Mouse (Mus musculus): ENCODE results near the gene Lbhd2. TPM values are rescaled to one million over a fixed set of nuclear protein-coding genes. Genes with fewer than 3 reads are reported as not detected.

Gene Lbhd2
- total RNA-seq, 1 experiment = 0.36 TPM

- Histone ChIP-seq H3K27ac (ENCODE audit: insufficient read depth, low read depth, low read length, poor library complexity, severe bottlenecking) (peak overlapping the region; percentile 82), H3K4me1 (ENCODE audit: control insufficient read depth in 2 of 2, insufficient read depth in 2 of 2, low read length in 2 of 2, poor library complexity in 1 of 2) (peaks cover 5 to 6% of the 10 kb centered on the region in 2 experiments), H3K4me3 (ENCODE audit: insufficient read depth in 1 of 2, low read depth in 1 of 2, low read length in 2 of 2, poor library complexity in 1 of 2, severe bottlenecking in 1 of 2) (peak overlapping the region; percentile 82 to 98), H3K9ac (ENCODE audit: insufficient read depth, low read depth, low read length, poor library complexity, severe bottlenecking) (peak overlapping the region; percentile 97), H3K36me3 (ENCODE audit: control insufficient read depth, insufficient read depth, low read length, poor library complexity, severe bottlenecking) (no peaks in the 10 kb centered on the region), H3K9me3 (ENCODE audit: control insufficient read depth, insufficient read depth, low read depth, low read length) (no peaks in the 10 kb centered on the region)
- TF ChIP-seq ZC3H11A (IDR thresholded peaks at IDR 0.05; ENCODE audit: borderline replicate concordance, low read depth, low read length) = no peak
- TF ChIP-seq HCFC1 (IDR thresholded peaks at IDR 0.05; ENCODE audit: borderline replicate concordance, insufficient read depth, low read length) = 0 out of 2 replicates have a peak, but pooled peaks have one; percentile 0
- in situ Hi-C loops (cut with MboI; ENCODE audit: low sequenced_read_pairs in 2 of 2, unreplicated experiment in 2 of 2) = no loop called here
- no peak for DNase-seq (ENCODE audit: low read depth, low spot score)
Measured at GRCm38 (mm10) chr12:111377986-111378490, 28.6 kb upstream of the Lbhd2 start.

GRCm38 (mm10) chr12:111378812-111379211 lies 27.8 kb upstream of the Lbhd2 start:
- no peak for TF ChIP-seq CHD2 (IDR thresholded peaks at IDR 0.05; ENCODE audit: low read depth, low read length)
- no peak for TF ChIP-seq MAFK (IDR thresholded peaks at IDR 0.05; ENCODE audit: insufficient read depth, low read depth, low read length)
- H3K4me1 ChIP-seq (ENCODE audit: control insufficient read depth in 2 of 2, insufficient read depth in 2 of 2, low read length in 2 of 2, poor library complexity in 1 of 2) = peaks cover 5 to 6% of the 10 kb centered on the region in 2 experiments
- in situ Hi-C loops (cut with MboI; ENCODE audit: low sequenced_read_pairs in 2 of 2, unreplicated experiment in 2 of 2) = no loop called here
- H3K27ac ChIP-seq (ENCODE audit: insufficient read depth, low read depth, low read length, poor library complexity, severe bottlenecking) = no peak overlapping the region
- H3K4me3 ChIP-seq (ENCODE audit: insufficient read depth in 1 of 2, low read depth in 1 of 2, low read length in 2 of 2, poor library complexity in 1 of 2, severe bottlenecking in 1 of 2) = peak overlapping the region in 1 of 2 experiments; percentile 98; a peak in 2 of 4 replicates
- H3K9me3 ChIP-seq (ENCODE audit: control insufficient read depth, insufficient read depth, low read depth, low read length) = no peaks in the 10 kb centered on the region
- no peak overlapping the region; the same call in 1 of the 2 replicates for H3K9ac ChIP-seq (ENCODE audit: insufficient read depth, low read depth, low read length, poor library complexity, severe bottlenecking)
- no peaks in the 10 kb centered on the region for H3K36me3 ChIP-seq (ENCODE audit: control insufficient read depth, insufficient read depth, low read length, poor library complexity, severe bottlenecking)
- no peak for DNase-seq (ENCODE audit: low read depth, low spot score)

- Histone ChIP-seq H3K9ac (ENCODE audit: insufficient read depth, low read depth, low read length, poor library complexity, severe bottlenecking) (no peak overlapping the region), H3K27ac (ENCODE audit: insufficient read depth, low read depth, low read length, poor library complexity, severe bottlenecking) (no peak overlapping the region)
- in situ Hi-C loops (cut with MboI; ENCODE audit: low sequenced_read_pairs in 2 of 2, unreplicated experiment in 2 of 2) = no loop called here
Measured at GRCm38 (mm10) chr12:111385883-111386641, 20.5 kb upstream of the Lbhd2 start.

GRCm38 (mm10) chr12:111386642-111387120 lies 19.9 kb upstream of the Lbhd2 start:
- Histone ChIP-seq H3K4me3 (ENCODE audit: insufficient read depth in 1 of 2, low read depth in 1 of 2, low read length in 2 of 2, poor library complexity in 1 of 2, severe bottlenecking in 1 of 2) (no peak overlapping the region), H3K27ac (ENCODE audit: insufficient read depth, low read depth, low read length, poor library complexity, severe bottlenecking) (no peak overlapping the region), H3K4me1 (ENCODE audit: control insufficient read depth in 2 of 2, insufficient read depth in 2 of 2, low read length in 2 of 2, poor library complexity in 1 of 2) (no peaks in the 10 kb centered on the region), H3K36me3 (ENCODE audit: control insufficient read depth, insufficient read depth, low read length, poor library complexity, severe bottlenecking) (no peaks in the 10 kb centered on the region), H3K9ac (ENCODE audit: insufficient read depth, low read depth, low read length, poor library complexity, severe bottlenecking) (no peak overlapping the region), H3K9me3 (ENCODE audit: control insufficient read depth, insufficient read depth, low read depth, low read length) (no peaks in the 10 kb centered on the region)
- in situ Hi-C loops (cut with MboI; ENCODE audit: low sequenced_read_pairs in 2 of 2, unreplicated experiment in 2 of 2) = no loop called here
- TF ChIP-seq MAFK (IDR thresholded peaks at IDR 0.05; ENCODE audit: insufficient read depth, low read depth, low read length) = no peak
- TF ChIP-seq HCFC1 (IDR thresholded peaks at IDR 0.05; ENCODE audit: borderline replicate concordance, insufficient read depth, low read length) = no peak
- no peak for TF ChIP-seq CHD2 (IDR thresholded peaks at IDR 0.05; ENCODE audit: low read depth, low read length)
- no peak for TF ChIP-seq ZNF384 (IDR thresholded peaks at IDR 0.05; ENCODE audit: low read depth, low read length)
- TF ChIP-seq ZC3H11A (IDR thresholded peaks at IDR 0.05; ENCODE audit: borderline replicate concordance, low read depth, low read length) = no peak
- no peak for DNase-seq (ENCODE audit: low read depth, low spot score)

More at GRCm38 (mm10) chr12:111385883-111386641, 20.5 kb upstream of the Lbhd2 start:
- Histone ChIP-seq H3K9me3 (ENCODE audit: control insufficient read depth, insufficient read depth, low read depth, low read length) (no peaks in the 10 kb centered on the region), H3K4me1 (ENCODE audit: control insufficient read depth in 2 of 2, insufficient read depth in 2 of 2, low read length in 2 of 2, poor library complexity in 1 of 2) (no peaks in the 10 kb centered on the region), H3K36me3 (ENCODE audit: control insufficient read depth, insufficient read depth, low read length, poor library complexity, severe bottlenecking) (no peaks in the 10 kb centered on the region), H3K4me3 (ENCODE audit: insufficient read depth in 1 of 2, low read depth in 1 of 2, low read length in 2 of 2, poor library complexity in 1 of 2, severe bottlenecking in 1 of 2) (no peak overlapping the region)
- TF ChIP-seq ZC3H11A (IDR thresholded peaks at IDR 0.05; ENCODE audit: borderline replicate concordance, low read depth, low read length) = no peak
- no peak for TF ChIP-seq HCFC1 (IDR thresholded peaks at IDR 0.05; ENCODE audit: borderline replicate concordance, insufficient read depth, low read length)
- TF ChIP-seq MAFK (IDR thresholded peaks at IDR 0.05; ENCODE audit: insufficient read depth, low read depth, low read length) = no peak
- no peak for TF ChIP-seq CHD2 (IDR thresholded peaks at IDR 0.05; ENCODE audit: low read depth, low read length)
- no peak for TF ChIP-seq ZNF384 (IDR thresholded peaks at IDR 0.05; ENCODE audit: low read depth, low read length)
- DNase-seq (ENCODE audit: low read depth, low spot score) = no peak

Data from ES-E14 (cell line).